Mouse (Mus musculus) liver, embryonic 14.5 days (tissue): ENCODE measurements around the gene Coq2. TPM values are rescaled to one million over a fixed set of nuclear protein-coding genes. Genes with fewer than 3 reads are reported as not detected.

ENCODE experiments used
- ATAC-seq: fragments of 200-750 bp; cut with Nextera tagmentation; 2 replicates; pipeline ENCODE4 v1.8.0; 2017; ENCODE audit warnings: moderate number of reproducible peaks, mild to moderate bottlenecking, moderate library complexity; ENCODE audit not compliant: insufficient read depth
- DNase-seq, 3 experiments: peaks; one replicate each; pipeline ENCODE4 v3.0.0-alpha.2; 2012 to 2013; ENCODE audit warnings: low read depth in 3 of 3, low spot score in 3 of 3
- H3K27ac ChIP-seq: fragments of 300-500 bp; sonication (generic); 2 replicates; pipeline ENCODE4 v1.5.1; 2014; ENCODE audit warnings: moderate library complexity, mild to moderate bottlenecking, control low read depth, inconsistent platforms
- H3K27me3 ChIP-seq: fragments of 300-500 bp; sonication (generic); 2 replicates; pipeline ENCODE4 v1.6.1; 2014; ENCODE audit warnings: mild to moderate bottlenecking, low read length, moderate library complexity; ENCODE audit not compliant: control insufficient read depth, insufficient read depth
- H3K36me3 ChIP-seq: fragments of 300-500 bp; sonication (generic); replicated peaks from 2 replicates; pipeline ENCODE4 v1.6.1; 2014; ENCODE audit warnings: low read depth; ENCODE audit not compliant: control insufficient read depth, insufficient read depth
- H3K4me1 ChIP-seq, 2 experiments: fragments of 200-500 bp in 1 of 2; fragments of 300-500 bp in 1 of 2; sonication (generic) in 1 of 2; replicated peaks; 2 replicates each; pipeline ENCODE4 v1.6.1; 2012 to 2014; ENCODE audit warnings: antibody characterized with exemption in 1 of 2, inconsistent platforms in 1 of 2, low read length in 1 of 2; ENCODE audit not compliant: control insufficient read depth in 2 of 2, insufficient read depth in 2 of 2
- H3K4me2 ChIP-seq: fragments of 300-500 bp; sonication (generic); 2 replicates; pipeline ENCODE4 v1.6.1; 2014; ENCODE audit warnings: low read depth, mild to moderate bottlenecking, control low read depth, moderate library complexity
- H3K4me3 ChIP-seq, 2 experiments: fragments of 200-500 bp in 1 of 2; fragments of 300-500 bp in 1 of 2; sonication (generic) in 1 of 2; 2 replicates each; pipeline ENCODE4 v1.5.1; 2012 to 2014; ENCODE audit warnings: low read depth in 2 of 2, low read length in 2 of 2, mild to moderate bottlenecking in 2 of 2, control low read depth in 1 of 2, inconsistent platforms in 1 of 2, moderate library complexity in 1 of 2; ENCODE audit not compliant: insufficient read depth in 1 of 2
- H3K9ac ChIP-seq: fragments of 300-500 bp; sonication (generic); replicated peaks from 2 replicates; pipeline ENCODE4 v1.6.1; 2014; ENCODE audit warnings: mild to moderate bottlenecking, control low read depth, moderate library complexity
- H3K9me3 ChIP-seq: fragments of 300-500 bp; sonication (generic); 2 replicates; pipeline ENCODE4 v1.6.1; 2016; ENCODE audit warnings: low read length, mixed read lengths; ENCODE audit not compliant: control insufficient read depth
- CTCF ChIP-seq: IDR thresholded peaks from 2 replicates; pipeline ENCODE4 v1.5.1; 2016; ENCODE audit warnings: antibody characterized with exemption, low read depth, control low read depth
- EP300 ChIP-seq: IDR thresholded peaks from 2 replicates; pipeline ENCODE4 v1.6.1; 2016; ENCODE audit warnings: antibody characterized with exemption, low read depth
- WGBS: fragments of 180-500 bp; shearing (Covaris S2); extraction: QIAGEN DNeasy Blood & Tissue Kit; methylation state at CpG from one replicate; pipeline ENCODE4 v1.1.7; 2014; ENCODE audit not compliant: insufficient replicate concordance; 5-methylcytosine and 5-hydroxymethylcytosine counted together
- polyA plus RNA-seq, 2 experiments: library from polyadenylated mRNA; depleted of rRNA in 1 of 2; stranded (reverse) in 1 of 2; unstranded in 1 of 2; fragments of >200 nt; fragmentation: Nextera tagmentation in 1 of 2; extraction: Ambion mirVana in 1 of 2; gene quantifications; 2 replicates each; pipeline versions ENCODE4 v1.2.1 to v1.2.3; 2012 to 2014

Coq2 gene
- polyA plus RNA-seq, 2 experiments: 23.8 to 25.7 TPM

- Histone ChIP-seq H3K4me1 (peaks cover 0 to 10% of the 10 kb centered on the region in 2 experiments; a peak in 3 of 4 replicates), H3K4me2 (no peak overlapping the region), H3K9me3 (no peaks in the 10 kb centered on the region), H3K27ac (no peak overlapping the region), H3K36me3 (no peaks in the 10 kb centered on the region), H3K9ac (no peak overlapping the region), H3K4me3 (no peak overlapping the region), H3K27me3 (no peaks in the 10 kb centered on the region)
- ATAC-seq (no peak), DNase-seq (no peak)
- 74% methylated on average over 9 of the region's 9 CpGs for WGBS
- TF ChIP-seq CTCF (no peak), EP300 (no peak)
Observed at GRCm38 (mm10) chr5:100605828-100606229, 69.1 kb downstream of the Coq2 start.

Other genes with a start within 250 kb of the Coq2 start
- 5.7 and 8.5 TPM in 2 replicates for gene Lin54, start 174.5 kb downstream of the Coq2 start, polyA plus RNA-seq (2012; rRNA removed)
- 11.0 and 12.0 TPM in 2 replicates for gene Lin54, start 174.5 kb downstream of the Coq2 start, polyA plus RNA-seq (2014; fragmentation: Nextera tagmentation; extraction: Ambion mirVana)
- 18.4 and 28.2 TPM in 2 replicates for gene Cops4, start 156.8 kb downstream of the Coq2 start, polyA plus RNA-seq (2012; rRNA removed)
- 70.9 and 74.5 TPM in 2 replicates for gene Cops4, start 156.8 kb downstream of the Coq2 start, polyA plus RNA-seq (2014; fragmentation: Nextera tagmentation; extraction: Ambion mirVana)
- gene Plac8, start 102.9 kb downstream of the Coq2 start, polyA plus RNA-seq (2012; rRNA removed): 64.3 and 87.8 TPM in 2 replicates
- gene Plac8, start 102.9 kb downstream of the Coq2 start, polyA plus RNA-seq (2014; fragmentation: Nextera tagmentation; extraction: Ambion mirVana): 67.3 and 91.1 TPM in 2 replicates
- gene Hpse, start 44.6 kb upstream of the Coq2 start, polyA plus RNA-seq (2012; rRNA removed): 1.2 and 1.4 TPM in 2 replicates
- 1.5 and 1.9 TPM in 2 replicates for gene Hpse, start 44.6 kb upstream of the Coq2 start, polyA plus RNA-seq (2014; fragmentation: Nextera tagmentation; extraction: Ambion mirVana)
- 7.3 and 13.9 TPM in 2 replicates for gene Helq, start 123.5 kb upstream of the Coq2 start, polyA plus RNA-seq (2012; rRNA removed)
- 12.2 and 12.4 TPM in 2 replicates for gene Helq, start 123.5 kb upstream of the Coq2 start, polyA plus RNA-seq (2014; fragmentation: Nextera tagmentation; extraction: Ambion mirVana)
- gene Mrps18c, start 123.5 kb upstream of the Coq2 start, polyA plus RNA-seq (2012; rRNA removed): 27.8 and 49.4 TPM in 2 replicates
- 164 and 180 TPM in 2 replicates for gene Mrps18c, start 123.5 kb upstream of the Coq2 start, polyA plus RNA-seq (2014; fragmentation: Nextera tagmentation; extraction: Ambion mirVana)
- gene Abraxas1, start 145.8 kb upstream of the Coq2 start, polyA plus RNA-seq (2012; rRNA removed): 7.1 and 10.4 TPM in 2 replicates
- 11.5 and 13.1 TPM in 2 replicates for gene Abraxas1, start 145.8 kb upstream of the Coq2 start, polyA plus RNA-seq (2014; fragmentation: Nextera tagmentation; extraction: Ambion mirVana)
- gene Gpat3, start 170.6 kb upstream of the Coq2 start, polyA plus RNA-seq (2012; rRNA removed): 0.68 and 0.77 TPM in 2 replicates
- 0.94 and 1.4 TPM in 2 replicates for gene Gpat3, start 170.6 kb upstream of the Coq2 start, polyA plus RNA-seq (2014; fragmentation: Nextera tagmentation; extraction: Ambion mirVana)